Mouse (Mus musculus) adrenal gland, postnatal 36 days (tissue): ENCODE results near the gene Scyl3. TPM values are rescaled to one million over a fixed set of nuclear protein-coding genes. Genes with fewer than 3 reads are reported as not detected.

Source experiments
- DNase-seq, 2 experiments: peaks; one replicate each; pipeline ENCODE4 v3.0.0; 2021; ENCODE audit warnings: mixed read lengths in 1 of 2
- long read RNA-seq, 2 experiments: library from polyadenylated mRNA; stranded (forward); transcript quantifications; one replicate each; pipeline ENCODE4 v2.0.0; 2021; ENCODE audit warnings: borderline sequencing depth in 2 of 2
- total RNA-seq, 2 experiments: library from RNA; stranded (reverse); gene quantifications; 2 replicates each; pipeline ENCODE4 v1.2.3; 2021

Scyl3 gene
- total RNA-seq, result 10 to 100 TPM; 15.8 to 18.1 TPM
- long read RNA-seq, experiment 1, full-length matches to known transcripts, result 5 of 10 reads
- long read RNA-seq, experiment 1, partial matches to known transcripts, result 2 of 10 reads
- long read RNA-seq, experiment 1, other reads (novel, unspliced or antisense), result 3 of 10 reads
- long read RNA-seq, experiment 2, full-length matches to known transcripts, result 2 of 3 reads
- long read RNA-seq, experiment 2, partial matches to known transcripts, result 0 of 3 reads
- long read RNA-seq, experiment 2, other reads (novel, unspliced or antisense), result 1 of 3 reads

DNA sequence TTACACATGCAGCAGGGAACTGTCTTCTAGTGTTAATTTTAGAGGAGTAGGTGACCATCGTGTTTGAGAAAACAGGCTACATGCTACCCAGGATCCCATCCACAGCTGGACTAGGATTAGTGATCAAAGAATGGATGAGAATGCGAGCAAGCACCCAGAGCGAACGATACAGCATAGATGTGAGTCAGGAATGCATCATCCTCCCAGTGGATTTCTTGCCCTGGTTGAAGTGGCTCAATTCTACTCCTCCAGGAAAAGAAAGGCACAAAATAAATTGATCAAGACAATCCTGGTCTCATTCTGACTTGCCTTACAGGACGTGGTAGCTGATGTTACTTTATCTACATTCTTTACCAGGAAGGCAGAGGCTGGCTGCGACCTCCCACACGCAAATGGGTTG, at the start of gene Scyl3:
TSS of gene Scyl3 (plus strand) at position 255 of the 400 bp plus-strand sequence.
- DNase-seq, result no peak

GRCm38 (mm10) chr1:163889629-163890028, 39.3 kb upstream of the Scyl3 start:
- no peak for DNase-seq

- DNase-seq, result no peak
Observed at GRCm38 (mm10) chr1:163893294-163893693, 35.6 kb upstream of the Scyl3 start.

DNA sequence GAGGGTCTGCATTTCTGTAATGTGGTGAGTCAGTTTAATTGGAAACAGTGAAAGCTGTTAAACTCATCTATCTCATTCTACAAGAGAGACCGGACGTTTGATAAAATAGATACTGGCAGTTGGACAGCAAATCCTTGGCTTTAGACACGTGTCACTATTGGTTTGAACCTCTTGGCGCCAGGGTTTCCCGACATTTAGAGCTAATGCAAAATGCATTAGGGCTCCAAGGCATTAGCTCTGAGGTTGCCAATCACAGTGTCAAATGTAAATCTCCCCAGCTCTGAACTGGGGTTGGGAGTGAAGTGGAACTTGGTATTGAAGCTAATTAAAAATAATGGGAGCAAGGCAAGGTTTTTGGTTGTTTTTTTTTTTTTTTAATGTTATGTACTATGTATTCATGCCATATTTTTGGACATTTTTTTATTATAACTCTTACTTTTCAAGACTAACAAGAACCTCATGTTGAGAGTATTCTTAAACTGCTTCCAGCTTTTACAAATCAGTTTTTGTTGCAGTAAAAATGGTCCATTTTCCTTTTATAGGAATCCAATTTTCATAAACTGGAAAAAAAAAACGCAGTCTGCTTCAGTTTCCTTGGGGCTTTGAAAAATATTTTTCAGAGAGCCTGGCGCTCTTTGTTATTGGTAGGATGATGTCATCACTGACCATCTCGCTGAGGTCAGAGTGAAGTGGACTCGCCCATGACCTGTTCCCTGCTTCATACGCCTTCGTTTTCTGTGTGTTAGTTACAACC, 34.9 kb upstream of the Scyl3 start:
- DNase-seq, result no peak

DNA sequence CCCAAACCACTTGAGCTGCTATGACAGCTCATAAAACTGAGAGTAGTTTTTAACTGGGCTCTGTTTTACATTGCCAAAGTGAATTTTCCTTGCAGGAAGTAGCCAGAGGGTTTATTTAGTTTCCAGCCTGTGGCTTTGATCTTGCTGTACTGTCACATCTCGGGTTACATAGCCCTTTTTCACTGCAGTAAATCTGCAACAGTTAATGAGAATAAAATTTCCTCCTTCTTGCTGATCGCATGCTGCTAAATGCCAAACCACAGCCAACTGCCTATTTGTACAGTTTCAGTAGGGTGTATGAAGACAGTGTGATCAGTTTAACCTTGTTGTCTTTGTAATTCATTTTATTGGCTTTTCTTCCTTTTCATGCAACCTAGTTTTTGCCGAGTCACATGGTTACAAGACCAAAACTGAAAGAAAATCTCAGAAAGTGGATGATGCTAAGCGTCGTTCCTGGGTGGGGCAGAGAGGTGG, 30.6 kb upstream of the Scyl3 start:
- DNase-seq, result no peak

GRCm38 (mm10) chr1:163899575-163899974, 29.3 kb upstream of the Scyl3 start:
- DNase-seq, result no peak

GRCm38 (mm10) chr1:163900168-163900567, 28.7 kb upstream of the Scyl3 start:
- no peak for DNase-seq

DNA sequence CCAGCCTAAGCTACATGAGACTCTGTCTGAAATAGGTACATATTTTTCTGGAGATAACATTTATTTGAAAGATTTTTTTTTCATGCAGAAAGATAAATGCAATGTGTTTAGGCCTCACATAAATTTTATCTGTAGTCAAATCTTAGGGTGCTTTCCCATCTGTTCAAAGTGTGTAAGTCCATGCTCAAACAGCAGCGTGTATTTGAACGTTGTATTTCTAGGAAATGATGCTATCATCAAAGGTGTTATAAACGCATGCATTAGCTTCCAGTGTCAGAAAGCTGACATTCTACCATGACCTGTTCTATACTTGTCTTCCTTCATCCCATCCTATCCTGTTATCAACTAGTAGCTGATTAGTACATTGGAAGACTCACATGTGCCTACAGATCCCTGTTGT, 25.5 kb upstream of the Scyl3 start:
- DNase-seq, result no peak

DNA sequence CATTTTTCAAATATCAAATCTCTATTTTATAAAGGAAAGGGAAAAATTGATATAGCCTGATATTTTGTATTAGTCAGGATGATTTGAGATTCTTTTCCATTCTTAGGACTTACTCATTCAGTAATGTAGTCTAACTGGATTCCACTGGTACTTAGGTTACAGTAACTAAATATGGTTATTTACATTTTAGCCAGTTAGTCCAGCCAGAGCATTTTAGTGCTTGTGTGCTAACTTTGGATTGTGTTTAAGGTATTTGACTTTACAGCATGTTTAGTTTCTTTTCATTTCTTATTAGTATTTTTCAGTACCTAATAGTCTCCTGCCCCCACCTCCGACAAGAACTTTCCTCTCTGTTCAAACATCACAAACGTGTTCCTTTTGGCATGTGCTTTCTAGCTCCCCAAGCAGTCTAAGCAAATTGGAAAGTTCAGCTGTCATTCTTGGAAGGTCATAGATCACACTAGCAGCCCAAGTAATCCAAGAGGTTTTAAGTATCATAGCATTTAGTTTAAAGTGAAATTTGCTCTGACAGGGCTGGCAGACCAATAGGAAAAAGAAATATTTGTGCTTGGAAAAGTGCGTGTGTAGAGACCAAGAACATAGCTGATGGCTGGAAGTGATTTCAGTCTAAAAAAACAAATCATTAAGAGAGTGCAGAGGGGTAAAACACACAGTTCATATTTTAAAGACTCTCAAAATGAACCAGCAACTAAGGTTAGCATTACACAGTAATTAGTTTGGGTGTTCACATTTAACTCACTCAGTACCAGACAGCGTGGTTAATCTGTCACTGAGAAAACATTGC, 21.7 kb upstream of the Scyl3 start:
- DNase-seq, result no peak

DNA sequence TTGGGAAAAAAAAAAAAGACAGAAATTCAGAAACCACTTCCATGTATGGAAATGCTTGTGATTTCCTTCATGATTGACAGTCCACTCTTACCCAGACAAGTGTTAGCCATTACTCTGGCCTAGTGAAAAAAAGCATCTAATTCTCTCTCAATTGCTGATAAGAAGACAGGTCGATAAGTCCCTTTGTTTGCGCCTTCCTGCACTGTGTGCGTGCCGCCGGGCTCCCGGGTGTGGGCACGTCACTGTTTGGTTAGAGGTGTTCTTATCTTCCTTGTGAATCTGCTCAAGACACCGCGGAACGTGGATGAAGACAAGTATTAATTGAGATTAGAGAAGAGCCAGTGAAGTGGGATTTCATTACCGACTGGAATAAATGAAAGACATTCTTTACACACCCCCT, 20.5 kb upstream of the Scyl3 start:
- DNase-seq, result no peak

GRCm38 (mm10) chr1:163910343-163910742, 18.6 kb upstream of the Scyl3 start:
- peak in 1 of 2 experiments; percentile 27 for DNase-seq

- DNase-seq, result no peak
Observed at GRCm38 (mm10) chr1:163910785-163911184, 18.1 kb upstream of the Scyl3 start.

DNA sequence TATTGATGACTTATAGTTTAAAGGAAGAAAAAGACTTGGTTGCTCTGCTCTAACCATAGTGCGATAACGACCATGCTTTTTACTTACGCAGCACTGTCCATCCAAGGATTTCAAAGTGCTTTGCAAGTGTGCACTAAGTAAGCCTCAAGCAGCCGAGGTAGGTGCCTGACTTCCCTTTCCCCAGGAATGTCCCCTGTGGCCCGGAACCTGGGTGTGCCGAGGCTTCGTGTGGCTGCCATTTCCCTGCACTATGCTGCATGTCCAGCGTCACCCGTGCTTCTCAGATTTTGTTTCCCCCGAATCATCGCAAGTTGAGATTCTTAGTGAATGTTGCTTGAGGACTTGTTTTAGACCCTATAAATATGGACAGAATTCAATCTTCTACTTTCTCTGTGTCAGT, 16.9 kb upstream of the Scyl3 start:
- DNase-seq, result no peak

DNA sequence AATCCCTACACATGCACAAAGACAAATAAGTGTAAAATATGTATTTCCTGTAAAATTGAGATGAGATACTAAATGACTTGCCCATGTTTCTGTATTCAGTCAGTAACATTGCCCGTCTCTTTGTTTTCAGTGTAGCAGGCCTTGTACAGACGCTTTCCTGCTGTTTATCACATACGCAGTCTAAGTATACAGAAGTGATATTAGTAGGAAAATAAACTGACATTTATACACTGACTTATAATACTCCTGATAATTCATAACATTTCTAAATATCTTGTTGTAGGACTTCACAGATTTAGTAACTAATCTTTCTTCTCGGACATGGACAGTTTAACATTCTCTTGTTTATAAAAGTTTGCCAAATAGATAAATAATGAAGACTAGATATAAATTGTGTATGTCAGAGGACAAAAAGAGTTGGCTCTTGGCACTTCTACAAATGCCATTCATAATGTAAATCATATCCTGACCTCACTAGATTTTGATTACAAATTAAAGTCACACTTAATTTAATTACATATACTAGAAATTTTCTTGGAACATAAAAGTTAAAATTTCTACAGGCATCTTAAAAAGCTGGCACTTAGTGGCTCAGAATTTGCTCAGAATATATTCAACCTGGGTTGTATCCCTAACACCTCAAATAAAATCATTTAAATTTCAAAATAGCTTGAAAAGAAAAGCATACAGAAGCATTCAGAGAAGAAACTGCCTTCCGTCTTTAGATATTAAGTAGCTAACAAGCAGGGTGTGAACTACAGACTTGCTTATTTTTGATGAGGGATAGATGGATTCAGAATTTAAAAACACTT, 11.3 kb upstream of the Scyl3 start:
- no peak for DNase-seq

GRCm38 (mm10) chr1:163924093-163924492, 4.8 kb upstream of the Scyl3 start:
- DNase-seq, result no peak

DNA sequence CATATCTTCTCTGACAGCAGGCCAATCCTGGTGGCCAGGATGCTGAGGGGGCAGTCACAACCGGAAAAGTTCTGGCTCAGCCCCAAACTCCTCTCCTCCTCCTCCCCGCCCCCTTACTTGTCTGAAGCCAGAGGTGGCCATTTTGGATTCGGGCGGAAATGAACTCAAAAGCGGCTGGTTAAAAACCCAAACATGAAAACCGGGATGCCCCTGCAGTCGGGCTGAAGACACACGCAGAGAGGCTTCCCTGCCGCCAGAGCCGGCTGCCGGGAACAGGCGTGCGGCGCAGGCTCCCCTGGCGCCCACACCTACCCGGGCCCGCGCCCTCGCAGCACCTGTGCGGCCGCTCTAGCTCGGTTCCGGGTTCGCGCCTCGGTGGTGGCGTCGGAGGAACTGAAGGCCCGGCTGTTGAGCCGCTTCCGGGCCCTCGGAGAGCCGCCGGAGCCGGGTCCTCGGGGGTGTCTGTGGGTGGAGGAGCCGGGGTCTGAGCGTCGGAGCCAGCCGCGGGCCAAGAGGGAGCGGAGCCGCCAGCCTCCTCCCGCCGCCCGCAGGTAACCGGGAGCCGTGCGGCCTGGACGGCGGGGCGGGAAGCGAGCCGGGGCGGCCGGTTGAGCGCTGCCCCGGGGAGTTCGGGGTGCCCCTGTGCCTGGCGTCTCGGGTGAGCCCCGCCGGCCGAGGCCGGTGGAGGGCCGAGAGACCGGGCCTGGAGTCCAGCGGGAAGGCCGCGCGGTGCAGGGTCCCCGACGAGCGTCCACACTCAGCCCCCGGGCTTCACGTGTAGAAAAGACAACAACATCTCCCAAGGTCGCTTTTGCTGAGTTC, 947 bp downstream of the Scyl3 start:
- peak; percentile 89 to 91 for DNase-seq

GRCm38 (mm10) chr1:163930458-163930794, 1.5 kb downstream of the Scyl3 start:
- peak in 1 of 2 experiments; percentile 10 for DNase-seq

DNA sequence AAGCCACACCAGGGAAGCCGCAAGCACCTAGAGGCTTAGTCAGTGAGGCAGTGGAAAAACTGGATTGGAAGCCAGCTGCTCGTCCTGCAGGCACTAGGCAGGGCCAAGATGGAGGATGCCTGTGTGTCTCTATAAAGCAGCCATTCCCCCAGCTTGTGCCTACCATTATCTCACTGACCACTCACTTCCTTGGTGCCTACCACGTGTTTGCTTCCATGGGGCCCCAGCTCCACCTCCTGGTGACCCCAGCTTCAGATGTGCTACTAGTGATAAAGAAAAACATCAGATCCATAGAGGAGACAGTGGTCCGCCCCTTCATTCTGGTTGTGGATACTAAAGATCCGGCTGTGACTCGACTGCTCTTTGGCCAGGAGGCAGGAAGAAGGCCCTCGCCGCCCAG, 2.9 kb downstream of the Scyl3 start:
- DNase-seq, result no peak

GRCm38 (mm10) chr1:163934591-163934990, 5.7 kb downstream of the Scyl3 start:
- peak; percentile 28 to 42 for DNase-seq

DNA sequence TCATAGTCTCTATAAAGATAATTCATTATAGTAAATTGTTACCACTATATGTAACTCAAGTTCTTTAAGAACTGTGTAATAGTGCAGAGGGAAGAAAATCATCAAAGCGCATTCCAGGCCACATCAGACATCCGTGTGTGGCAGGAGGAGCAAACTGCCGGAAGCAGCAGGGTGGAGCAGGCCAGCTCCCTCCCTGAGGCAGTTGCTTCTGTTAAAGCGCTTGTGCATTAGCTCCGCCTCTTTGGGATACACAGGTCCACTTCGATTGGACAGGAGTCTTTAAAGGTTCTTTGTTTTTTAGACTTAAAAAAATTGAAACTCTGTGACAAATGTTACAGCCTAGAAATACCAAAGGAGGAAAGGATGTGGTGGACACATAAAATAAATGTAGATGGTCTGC, 13.2 kb downstream of the Scyl3 start:
- no peak for DNase-seq

- DNase-seq, result no peak
Observed at GRCm38 (mm10) chr1:163953396-163953795, 24.5 kb downstream of the Scyl3 start.
